Mouse (Mus musculus): ENCODE results near the gene Fbxo11.
"Not testable (repeated sequence)": the region's sequence is repeated elsewhere in the genome, so short reads cannot be mapped to it uniquely, and the experiment has no call there.

The Fbxo11 gene

DNA sequence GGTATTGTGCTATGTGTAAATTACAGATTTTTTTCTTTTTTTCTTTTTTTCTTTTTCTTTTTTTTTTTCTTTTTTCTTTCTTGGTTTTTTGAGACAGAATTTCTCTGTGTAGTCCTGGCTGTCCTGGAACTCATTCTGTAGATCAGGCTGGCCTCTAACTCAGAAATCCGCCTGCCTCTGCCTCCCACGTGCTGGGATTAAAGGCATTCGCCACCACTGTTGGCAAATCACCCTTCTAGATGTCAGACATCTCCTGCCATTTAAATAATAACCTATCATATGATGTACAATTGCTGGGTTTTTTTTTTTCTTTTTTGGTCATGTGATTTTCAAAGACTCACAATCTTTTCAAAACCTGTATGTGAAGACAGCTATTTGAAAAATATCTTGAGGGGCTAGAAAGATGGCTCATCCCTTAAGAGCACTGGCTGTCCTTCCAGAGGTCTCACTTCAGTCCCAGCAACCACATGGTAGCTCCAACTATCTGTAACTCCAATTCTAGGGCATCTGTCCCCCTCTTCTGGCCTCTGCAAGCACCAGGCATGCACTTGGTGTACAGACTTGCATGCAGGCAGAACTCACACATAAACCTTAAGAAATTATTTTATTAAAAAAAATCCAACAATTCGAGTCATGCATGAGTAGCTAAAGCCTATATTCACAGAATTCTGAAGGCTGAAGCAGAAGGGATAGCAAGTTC lies 2.3 kb upstream of the Fbxo11 start:
- DNase-seq (ENCODE audit: low read depth): peak; percentile 46

DNA sequence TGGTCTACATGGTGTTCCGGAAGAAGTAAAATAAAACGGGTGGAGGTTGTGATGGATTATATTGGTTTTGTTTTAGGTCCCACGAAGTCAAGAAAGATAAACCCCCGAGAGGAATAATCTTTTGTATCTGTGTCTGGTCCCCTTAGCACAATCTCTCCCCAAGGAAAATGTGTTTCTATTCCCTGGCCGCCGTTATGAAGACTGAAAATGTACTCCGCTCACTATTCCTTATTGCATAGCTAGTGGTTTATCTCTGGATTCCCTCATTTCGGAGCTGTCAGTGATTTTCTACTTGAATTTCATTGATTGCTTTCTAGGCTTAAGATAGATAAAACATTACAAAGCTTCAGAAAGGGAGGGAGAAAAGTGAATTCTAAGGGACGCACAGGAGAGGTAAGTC lies 1.7 kb upstream of the Fbxo11 start:
- no peak for DNase-seq (ENCODE audit: low read depth)

DNA sequence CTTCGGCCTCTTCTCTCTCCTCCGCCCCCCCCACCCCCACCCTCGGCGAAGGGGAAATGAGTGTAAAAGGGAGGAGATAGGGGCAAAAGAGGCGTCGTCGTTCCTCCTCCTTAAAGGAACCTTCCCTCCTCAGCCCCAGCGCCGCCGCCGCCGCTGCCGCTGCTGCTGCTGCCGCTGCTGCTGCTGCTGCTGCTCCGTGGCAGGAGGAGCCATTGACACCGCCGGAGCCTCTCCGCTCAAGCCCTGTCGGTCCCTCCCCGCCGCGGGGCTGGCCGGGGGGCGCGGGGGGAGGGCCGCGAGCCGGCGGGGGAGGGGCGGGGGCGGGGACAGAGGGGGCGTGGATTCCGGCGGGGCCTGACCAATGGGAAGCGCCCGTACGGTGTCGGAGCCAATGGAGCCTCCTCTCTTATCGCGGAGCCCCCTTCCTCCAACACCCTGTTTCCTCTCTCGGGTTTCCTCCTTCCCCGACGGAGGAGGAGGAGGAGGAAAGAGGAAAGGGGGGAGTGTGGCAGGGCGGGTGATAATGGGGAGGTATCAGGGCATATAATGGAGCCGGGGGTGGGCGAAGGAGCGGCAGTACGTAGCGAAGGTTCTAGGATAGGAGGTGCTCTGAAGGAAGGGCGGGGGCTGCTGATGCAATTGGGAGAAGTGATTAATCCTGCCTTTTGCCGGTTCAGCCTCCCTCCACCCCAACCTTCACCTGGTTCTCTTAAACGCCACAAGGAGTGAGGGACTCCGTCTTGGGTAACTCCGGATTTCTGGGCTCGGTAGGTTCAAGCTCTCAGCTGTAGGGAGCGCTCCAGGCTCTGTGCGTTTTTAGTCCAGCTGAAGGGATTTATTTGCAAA lies 933 bp upstream of the Fbxo11 start:
- DNase-seq (ENCODE audit: low read depth): peak; percentile 95

DNA sequence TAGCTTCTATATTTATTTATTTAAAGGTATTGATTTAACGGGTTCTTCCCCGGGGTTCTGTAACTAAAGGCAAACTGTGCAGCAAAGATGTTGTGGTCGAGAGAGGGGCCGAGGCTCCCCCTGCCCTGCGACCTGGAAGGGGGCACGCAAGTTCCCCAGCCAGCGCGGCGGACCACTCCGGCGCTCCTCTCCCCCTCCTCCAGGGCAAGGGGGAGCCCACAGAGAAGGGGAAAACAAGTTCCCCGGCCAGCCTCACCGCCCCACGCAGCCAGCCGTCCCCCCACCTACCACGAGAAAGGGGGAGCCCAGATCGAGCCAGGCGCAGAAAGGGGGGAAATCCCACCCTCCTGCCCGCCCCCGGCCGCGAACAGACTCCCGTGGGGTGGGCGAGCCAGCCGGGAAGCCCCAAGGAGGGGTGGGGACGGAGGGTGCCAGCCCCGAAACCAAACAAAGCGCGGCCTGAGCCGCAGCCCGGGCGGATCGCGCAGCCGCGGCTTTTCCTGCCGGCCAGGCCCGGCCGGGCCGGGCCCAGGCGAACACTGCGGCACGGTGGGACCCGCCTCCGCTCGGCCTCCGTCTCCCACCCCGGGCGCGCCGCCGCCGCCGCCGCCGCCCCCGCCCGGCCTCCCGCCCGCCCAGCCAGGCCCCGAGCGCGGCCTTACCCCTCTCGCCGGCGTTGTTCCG lies 602 bp downstream of the Fbxo11 start:
- peak; percentile 67 for DNase-seq (ENCODE audit: low read depth)

DNA sequence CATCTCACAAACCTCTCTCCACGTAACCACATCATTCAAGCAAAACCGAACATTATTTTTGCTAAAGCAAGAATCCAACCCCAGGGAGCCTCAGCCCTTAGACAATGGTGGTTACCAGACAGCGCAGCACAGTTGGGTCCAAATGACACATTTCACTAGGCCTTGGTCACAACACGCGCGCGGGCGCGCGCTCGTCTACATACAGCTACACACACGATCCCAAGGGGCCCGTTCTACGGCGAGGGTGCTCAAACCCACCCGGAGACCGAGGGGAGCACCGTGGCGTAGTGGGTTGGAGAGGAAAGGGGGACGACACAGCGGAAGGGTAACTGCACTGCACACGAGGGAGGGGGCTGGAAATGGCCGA lies 1.1 kb downstream of the Fbxo11 start:
- peak; percentile 76 for DNase-seq (ENCODE audit: low read depth)

DNA sequence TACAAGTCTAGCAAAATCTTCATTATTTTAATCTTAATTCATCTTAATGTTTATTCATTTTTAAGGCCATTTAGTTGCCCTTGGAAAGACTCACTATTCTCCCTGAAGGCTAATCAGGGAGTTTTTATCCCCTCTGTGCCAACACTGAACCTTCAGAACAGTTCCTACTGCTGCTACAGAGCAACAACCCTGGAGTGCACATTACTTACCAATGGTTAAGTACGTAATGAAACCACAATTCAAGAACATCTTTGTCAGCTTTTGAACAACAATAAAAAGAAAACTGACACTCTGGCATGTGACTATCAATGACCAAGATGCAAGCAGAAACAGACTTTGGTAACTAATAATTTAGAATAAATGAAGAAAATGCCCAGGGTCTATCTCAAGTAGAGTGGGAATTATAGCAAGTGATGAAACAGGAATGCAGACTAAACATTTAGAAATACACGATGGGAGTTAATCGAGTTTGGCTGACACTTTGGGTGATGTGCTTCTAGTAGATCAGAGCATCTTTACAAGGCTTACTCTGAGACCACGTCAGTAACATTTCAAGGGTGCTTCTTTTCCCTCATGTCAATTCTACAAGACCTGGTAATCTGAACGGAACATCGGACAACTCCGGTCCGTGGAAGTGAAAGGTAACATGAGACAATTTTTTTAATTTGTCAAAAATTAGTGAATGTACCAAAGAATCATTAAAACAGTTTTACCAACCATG lies 2.1 kb downstream of the Fbxo11 start:
- no peak for DNase-seq (ENCODE audit: low read depth)

DNA sequence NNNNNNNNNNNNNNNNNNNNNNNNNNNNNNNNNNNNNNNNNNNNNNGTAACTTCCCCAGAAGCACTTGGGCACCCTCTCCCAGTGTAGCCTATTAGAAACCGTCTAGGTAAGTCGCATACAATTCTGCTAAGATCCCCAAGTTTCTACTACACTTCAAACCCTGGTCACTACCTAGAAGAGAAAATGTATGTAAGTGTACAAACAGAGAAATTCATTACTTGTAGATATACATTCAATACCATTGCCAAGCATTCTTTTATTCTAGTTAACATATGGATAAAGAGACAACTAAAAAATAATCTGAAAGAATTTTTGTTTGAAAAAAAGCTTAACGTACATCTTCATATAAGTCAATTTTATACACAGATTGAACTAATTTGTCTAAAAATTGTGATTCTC lies 3.1 kb downstream of the Fbxo11 start:
- no peak for DNase-seq (ENCODE audit: low read depth)

DNA sequence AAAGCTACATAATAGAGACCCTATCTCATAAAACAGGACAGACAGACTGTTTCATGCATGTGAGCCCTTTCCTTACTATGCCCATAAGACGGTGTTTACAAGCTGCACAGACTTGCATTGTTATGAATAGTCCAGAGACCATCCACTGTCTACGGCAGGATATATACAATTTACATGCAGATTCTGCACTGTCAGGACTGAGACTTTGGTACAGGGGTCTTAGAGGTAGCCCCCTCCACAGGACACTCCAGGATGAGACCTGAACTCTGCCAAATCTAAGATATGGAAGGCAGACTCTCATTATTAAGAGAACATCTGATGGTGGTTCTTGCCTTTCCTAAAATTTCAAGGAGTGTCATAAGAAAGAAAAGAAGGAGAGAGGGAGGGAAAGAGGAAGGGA lies 6.8 kb downstream of the Fbxo11 start:
- no peak for DNase-seq (ENCODE audit: low read depth)

DNA sequence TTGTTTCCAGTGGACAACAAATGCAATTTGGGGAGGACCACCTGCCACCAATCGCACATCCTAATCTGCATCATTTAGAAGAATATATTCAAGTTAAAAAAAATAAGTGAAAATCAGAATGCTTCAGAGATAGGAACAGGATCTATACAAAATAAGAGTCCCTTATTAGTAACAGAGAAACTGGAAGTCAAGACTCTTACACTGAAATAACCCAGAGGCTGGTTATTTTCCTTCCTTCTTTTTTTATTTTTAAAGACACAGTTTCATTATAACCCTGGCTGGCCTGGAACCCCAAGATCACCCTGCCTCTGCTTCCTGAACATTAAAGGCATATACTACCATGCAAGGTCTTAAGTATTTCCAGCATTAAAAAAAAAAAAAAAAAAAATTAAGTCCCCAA lies 7.2 kb downstream of the Fbxo11 start:
- DNase-seq (ENCODE audit: low read depth): no peak

DNA sequence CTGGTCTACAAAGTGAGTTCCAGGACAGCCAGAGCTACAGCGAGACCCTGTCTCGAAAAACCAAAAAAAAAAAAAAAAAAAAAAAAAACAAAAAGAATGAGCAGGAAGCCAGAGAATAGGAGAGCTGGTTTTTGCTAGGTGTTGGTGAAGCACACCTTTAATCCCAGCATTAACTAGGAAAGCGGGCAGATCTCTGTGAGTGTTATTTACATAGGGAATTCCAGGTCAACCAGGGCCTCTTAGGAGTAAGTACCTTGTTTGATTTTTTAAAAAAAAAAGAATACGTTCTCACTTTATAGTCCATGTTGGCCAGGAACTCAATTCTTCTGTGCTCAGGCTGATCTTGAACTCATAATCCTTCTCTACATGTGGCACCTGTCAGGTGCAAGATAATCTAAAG lies 13.4 kb downstream of the Fbxo11 start:
- DNase-seq (ENCODE audit: low read depth): no peak

DNA sequence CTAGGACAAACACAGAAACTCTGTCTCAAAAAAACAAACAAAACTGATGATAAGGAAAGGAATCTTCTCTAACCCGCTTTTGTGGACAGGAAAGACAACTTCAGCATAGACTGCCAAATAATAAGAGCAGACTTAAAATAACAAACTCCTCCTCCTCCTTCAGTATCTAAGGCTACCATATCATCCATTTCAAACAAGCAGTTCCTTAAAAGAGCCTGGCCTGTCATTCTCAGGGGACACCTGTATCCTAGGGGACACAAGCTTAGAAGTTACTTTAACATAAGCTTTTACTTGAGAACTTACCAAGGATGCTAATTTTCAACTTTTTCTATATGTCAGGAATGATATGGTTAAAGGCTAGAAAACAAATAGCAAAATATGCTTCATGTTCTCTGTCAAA lies 14.2 kb downstream of the Fbxo11 start:
- DNase-seq (ENCODE audit: low read depth): no peak

DNA sequence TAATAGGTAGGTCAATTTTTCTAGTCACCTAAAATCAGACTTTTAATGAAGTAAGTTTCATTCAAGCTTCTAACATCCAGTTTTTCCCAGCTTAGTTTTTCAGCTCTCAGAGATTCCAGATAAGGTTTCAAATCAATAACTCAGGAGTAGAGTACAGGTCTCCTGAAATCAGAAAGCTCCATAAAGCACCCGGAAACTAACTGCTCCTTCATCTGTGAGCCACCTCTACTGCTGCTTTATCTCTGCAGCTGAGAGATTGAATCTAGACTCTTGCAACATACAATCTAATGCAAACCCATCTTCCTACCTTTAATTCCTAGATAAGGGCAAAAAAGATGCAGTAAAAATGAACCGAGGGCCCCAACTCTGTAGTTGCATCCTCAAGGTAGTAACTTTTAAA lies 14.8 kb downstream of the Fbxo11 start:
- DNase-seq (ENCODE audit: low read depth): no peak

DNA sequence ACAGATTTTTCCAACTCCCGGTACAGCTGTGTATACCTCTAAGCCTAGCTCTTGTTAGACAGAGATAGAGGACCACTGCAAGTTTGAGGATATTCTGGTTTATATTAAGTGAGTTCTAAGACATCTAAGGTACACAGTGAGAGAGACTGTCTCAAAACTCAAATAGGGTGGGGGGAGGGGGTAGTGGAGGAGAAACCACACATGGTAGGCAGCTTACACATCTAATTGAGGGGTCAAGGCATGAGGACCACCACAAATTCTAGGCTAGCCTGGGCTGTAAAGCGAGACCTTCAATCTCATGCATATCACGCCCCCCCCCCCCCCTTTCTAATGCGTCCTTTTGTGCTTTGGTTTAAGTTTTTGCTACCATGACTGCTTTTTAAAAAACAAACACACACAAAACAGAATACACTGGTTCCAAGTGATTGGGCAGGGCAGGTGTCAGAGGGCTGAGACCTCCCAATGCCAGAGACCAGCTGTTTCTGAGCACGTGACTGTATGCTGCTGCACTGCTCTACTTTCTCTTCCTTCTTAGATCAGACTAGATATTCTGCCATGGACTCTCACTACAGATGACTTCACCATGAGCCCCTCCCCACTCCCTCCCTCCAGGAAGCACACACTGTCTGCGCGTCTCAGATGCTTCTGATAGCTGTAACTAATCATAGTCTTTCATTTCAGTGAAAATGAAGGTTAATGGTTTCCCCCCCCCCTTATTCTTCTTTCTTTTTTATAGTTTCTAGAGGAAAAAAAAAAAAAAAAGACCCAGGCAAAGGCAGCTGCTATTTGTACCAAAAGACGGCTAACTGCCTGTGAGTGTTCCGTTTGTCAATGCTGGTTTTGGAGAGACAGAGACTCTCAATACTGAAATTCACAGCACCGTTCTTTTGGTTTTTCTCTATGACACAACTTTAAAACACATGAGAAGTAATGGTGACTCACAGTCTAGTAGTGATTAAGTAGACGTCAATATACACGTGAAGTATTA lies 22.7 kb downstream of the Fbxo11 start:
- no peak for DNase-seq (ENCODE audit: low read depth)

DNA sequence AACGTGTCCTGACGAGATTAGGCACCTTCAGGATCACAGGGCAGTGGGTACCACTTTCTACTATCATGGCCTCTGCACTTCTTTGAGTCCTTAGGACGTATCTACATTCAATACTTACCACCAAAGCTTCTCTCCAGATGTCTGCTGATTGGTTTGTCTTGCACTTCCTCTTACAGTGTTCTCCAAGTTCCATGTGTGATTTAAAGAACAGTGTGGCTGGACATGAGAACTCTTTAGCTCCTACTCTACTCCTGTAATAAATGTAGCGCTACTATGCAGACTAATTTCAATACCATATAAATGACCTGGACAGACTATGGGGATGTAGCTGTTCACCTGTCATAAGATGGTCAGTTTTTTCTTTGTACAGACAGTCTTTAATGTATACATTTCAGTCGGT lies 24.3 kb downstream of the Fbxo11 start:
- DNase-seq (ENCODE audit: low read depth): no peak

DNA sequence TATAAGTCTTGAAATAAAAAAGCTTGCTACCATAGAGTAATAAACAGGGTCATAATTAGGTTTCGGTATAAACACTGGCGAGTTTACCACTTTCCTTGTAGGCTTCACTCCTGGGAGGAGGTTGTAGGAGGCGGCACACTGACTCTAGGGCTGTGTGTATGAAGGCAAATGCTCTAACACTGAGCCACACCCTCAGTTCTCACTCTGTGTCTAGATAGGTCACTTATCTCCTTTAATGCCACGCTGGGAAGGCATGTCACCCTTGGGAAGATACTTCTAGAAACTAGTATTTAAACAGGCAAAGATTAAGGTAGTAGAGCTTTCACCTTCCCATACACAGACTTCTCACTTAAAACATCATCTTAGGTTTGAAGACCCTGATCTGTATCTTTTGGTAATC lies 30.7 kb downstream of the Fbxo11 start:
- DNase-seq (ENCODE audit: low read depth): no peak

DNA sequence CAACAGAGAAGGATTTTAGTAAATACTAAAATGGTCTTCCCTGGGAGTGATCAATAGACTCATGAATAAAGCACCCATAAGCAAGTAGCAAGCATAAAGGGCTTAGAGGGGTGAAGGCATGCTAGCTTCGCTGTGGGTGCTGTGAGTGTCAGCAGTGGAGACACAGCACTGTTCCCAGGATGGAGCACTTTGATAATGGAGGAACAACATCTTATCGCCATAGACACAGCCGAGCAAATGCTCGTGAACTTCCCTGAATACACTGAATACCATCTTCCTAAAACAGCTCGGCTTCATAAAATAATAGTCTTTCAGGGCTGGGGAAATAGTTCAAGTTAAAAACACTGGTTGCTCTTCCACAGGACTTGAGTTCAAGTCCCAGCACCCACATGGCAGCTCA lies 33.3 kb downstream of the Fbxo11 start:
- DNase-seq (ENCODE audit: low read depth): no peak

DNA sequence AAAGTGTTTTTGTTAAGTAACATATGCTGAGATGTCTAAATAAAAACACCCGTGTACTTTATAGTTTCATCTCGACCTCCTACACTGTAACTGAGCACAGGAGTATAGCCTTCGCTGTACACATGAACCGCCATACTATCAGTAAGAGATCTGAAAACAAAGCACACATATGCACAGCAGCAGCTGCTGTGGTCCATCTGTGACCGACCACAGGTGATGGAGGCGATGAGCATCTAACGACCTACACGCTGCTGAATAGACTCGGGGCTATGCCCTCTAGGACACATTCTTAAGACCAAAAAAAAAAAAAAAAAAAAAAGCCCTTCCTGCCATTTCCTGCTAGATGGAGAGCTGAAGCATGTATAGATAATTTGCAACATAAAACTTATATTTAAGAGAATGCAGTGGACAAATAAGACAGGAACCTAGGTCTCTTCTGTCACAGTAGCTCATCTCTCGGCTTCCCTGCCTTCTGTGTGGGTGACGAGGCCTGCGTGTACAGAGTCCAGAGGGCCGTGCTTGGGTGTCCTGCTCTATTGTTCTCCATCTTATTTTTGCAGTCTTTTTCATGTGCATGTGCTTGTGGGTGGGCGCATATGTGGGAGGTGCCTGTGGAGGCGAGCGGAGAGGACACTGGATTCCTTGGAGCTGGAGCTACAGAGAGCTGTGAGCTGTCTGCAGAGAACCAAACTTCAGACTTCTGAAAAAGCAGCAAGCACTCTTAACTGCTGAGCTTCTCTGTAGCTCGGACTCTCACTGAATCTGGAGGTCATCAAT lies 35.7 kb downstream of the Fbxo11 start:
- no peak for DNase-seq (ENCODE audit: low read depth)

DNA sequence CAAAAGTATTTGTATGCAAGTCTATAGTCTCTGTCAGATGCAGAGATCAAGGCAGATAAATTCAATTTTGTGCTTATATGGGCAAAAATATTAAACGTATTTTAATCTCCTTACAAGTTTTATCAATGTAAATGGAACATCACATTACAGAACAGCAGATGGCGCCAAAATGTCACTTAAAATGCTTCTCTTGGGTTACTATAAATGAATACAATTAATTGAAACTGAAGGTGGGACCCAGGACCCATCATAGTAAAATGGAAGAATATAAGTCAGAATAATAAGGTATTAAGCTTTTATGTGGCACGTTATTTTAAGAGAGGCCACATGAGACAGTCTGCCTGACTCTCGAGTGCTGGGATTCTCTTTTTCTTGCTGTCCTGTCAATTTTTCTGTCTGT lies 39.9 kb downstream of the Fbxo11 start:
- DNase-seq (ENCODE audit: low read depth): peak; percentile 85

DNA sequence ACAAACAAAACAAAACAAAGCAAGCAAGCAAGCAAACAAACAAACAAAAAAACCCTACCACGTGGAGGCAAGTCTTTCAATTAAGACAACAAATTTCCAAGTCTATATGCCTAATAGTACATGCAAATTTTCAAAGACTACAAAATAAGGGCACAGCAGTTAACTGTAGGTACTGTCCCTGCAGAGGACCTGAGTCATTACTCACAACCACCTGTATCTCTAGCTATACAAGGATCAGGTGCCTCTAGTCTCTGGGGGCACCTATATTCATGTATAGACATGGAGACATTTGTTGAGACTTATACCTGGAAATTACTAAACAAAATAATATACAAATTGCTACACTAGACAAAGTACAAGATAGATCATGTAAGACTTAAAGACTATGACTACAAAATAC lies 41.2 kb downstream of the Fbxo11 start:
- DNase-seq (ENCODE audit: low read depth): no peak

DNA sequence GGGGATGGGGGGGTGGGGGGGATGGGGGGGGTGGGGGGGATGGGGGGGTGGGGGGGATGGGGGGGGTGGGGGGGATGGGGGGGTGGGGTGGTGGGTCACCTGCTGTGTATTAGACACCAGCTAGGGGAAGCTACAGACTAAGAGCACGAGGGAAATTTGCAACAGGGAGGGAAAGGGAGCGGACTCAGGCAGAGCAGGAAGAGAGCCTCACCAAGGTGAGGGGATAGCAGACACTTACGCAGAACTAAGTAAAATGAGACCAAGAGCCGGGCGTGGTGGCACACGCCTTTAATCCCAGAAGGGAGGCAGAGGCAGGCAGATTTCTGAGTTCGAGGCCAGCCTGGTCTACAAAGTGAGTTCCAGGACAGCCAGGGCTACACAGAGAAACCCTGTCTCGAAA lies 49.1 kb downstream of the Fbxo11 start:
- DNase-seq (ENCODE audit: low read depth): not testable (repeated sequence)

DNA sequence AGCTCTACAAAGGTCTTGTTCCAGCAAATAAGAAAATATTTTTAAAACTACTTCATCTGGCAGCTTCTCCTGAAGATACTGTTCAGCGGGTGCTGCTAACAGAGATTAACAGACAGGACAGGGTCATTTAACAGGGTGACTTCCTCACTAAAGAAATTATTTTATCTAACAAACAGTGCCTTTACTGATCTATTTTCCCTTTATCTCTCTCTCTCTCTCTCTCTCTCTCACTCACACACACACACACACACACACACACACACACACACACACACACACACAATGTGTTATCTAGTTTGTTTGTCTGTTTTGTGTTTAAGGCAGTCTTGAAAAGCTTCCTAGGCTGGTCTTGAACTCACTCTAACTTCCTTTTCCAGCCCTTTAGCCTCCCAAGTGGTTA lies 50.6 kb downstream of the Fbxo11 start:
- DNase-seq (ENCODE audit: low read depth): no peak
